Mouse (Mus musculus): ENCODE measurements around the gene Ncam1. TPM values are rescaled to one million over a fixed set of nuclear protein-coding genes. Genes with fewer than 3 reads are reported as not detected.

Ncam1 gene
- total RNA-seq (2021), result 10 to 100 TPM; 36.8 to 51.7 TPM
- long read RNA-seq, experiment 1, partial matches to known transcripts, result 2 of 5 reads
- long read RNA-seq, experiment 1, other reads (novel, unspliced or antisense), result 3 of 5 reads
- long read RNA-seq, experiment 2, partial matches to known transcripts, result 1 of 9 reads
- long read RNA-seq, experiment 2, other reads (novel, unspliced or antisense), result 8 of 9 reads

GRCm38 (mm10) chr9:49798806-49799205 is at the start of gene Ncam1:
Gene Ncam1 (minus strand): TSS chr9:49798925.
- peak; percentile 85 for DNase-seq
- intact Hi-C loops (cut with DNase I; ENCODE audit: low total_unique reads), result no loop called here

GRCm38 (mm10) chr9:49834013-49834412 is 35.3 kb upstream of the Ncam1 start:
- DNase-seq, result no peak
- intact Hi-C loops (cut with DNase I; ENCODE audit: low total_unique reads), result no loop called here

GRCm38 (mm10) chr9:49827671-49828070 is 28.9 kb upstream of the Ncam1 start:
- intact Hi-C loops (cut with DNase I; ENCODE audit: low total_unique reads), result no loop called here

GRCm38 (mm10) chr9:49816115-49816650 is 17.5 kb upstream of the Ncam1 start:
- intact Hi-C loops (cut with DNase I; ENCODE audit: low total_unique reads), result no loop called here
- DNase-seq, result no peak

More at GRCm38 (mm10) chr9:49827671-49828070, 28.9 kb upstream of the Ncam1 start:
- no peak for DNase-seq

GRCm38 (mm10) chr9:49814442-49814841 is 15.7 kb upstream of the Ncam1 start:
- intact Hi-C loops (cut with DNase I; ENCODE audit: low total_unique reads), result no loop called here

GRCm38 (mm10) chr9:49803222-49803621 is 4.5 kb upstream of the Ncam1 start:
- intact Hi-C loops (cut with DNase I; ENCODE audit: low total_unique reads), result no loop called here
- DNase-seq, result no peak

More at GRCm38 (mm10) chr9:49814442-49814841, 15.7 kb upstream of the Ncam1 start:
- DNase-seq, result no peak

- intact Hi-C loops (cut with DNase I; ENCODE audit: low total_unique reads), result no loop called here
- peak; percentile 62 for DNase-seq
These were observed 729 bp downstream of the Ncam1 start for GRCm38 (mm10) chr9:49797821-49798571.

GRCm38 (mm10) chr9:49797508-49797820 is 1.3 kb downstream of the Ncam1 start:
- DNase-seq, result no peak
- intact Hi-C loops (cut with DNase I; ENCODE audit: low total_unique reads), result no loop called here

GRCm38 (mm10) chr9:49796618-49797507 is 1.9 kb downstream of the Ncam1 start:
- intact Hi-C loops (cut with DNase I; ENCODE audit: low total_unique reads), result no loop called here
- peak; percentile 82 for DNase-seq

- intact Hi-C loops (cut with DNase I; ENCODE audit: low total_unique reads), result no loop called here
- DNase-seq, result no peak
These were observed 2.8 kb downstream of the Ncam1 start for GRCm38 (mm10) chr9:49795881-49796280.

- intact Hi-C loops (cut with DNase I; ENCODE audit: low total_unique reads), result no loop called here
- no peak for DNase-seq
These were observed 4.7 kb downstream of the Ncam1 start for GRCm38 (mm10) chr9:49793987-49794550.

- DNase-seq, result no peak
- intact Hi-C loops (cut with DNase I; ENCODE audit: low total_unique reads), result no loop called here
These were observed 5.5 kb downstream of the Ncam1 start for GRCm38 (mm10) chr9:49793241-49793640.

GRCm38 (mm10) chr9:49792646-49793045 is 6.1 kb downstream of the Ncam1 start:
- intact Hi-C loops (cut with DNase I; ENCODE audit: low total_unique reads), result no loop called here
- DNase-seq, result no peak

GRCm38 (mm10) chr9:49781016-49781772 is 17.5 kb downstream of the Ncam1 start:
- DNase-seq, result no peak

GRCm38 (mm10) chr9:49777015-49777637 is 21.6 kb downstream of the Ncam1 start:
- intact Hi-C loops (cut with DNase I; ENCODE audit: low total_unique reads), result no loop called here
- DNase-seq, result no peak

More at GRCm38 (mm10) chr9:49781016-49781772, 17.5 kb downstream of the Ncam1 start:
- intact Hi-C loops (cut with DNase I; ENCODE audit: low total_unique reads), result no loop called here

- intact Hi-C loops (cut with DNase I; ENCODE audit: low total_unique reads), result no loop called here
- no peak for DNase-seq
These were observed 32.1 kb downstream of the Ncam1 start for GRCm38 (mm10) chr9:49766634-49767033.

- no peak for DNase-seq
- intact Hi-C loops (cut with DNase I; ENCODE audit: low total_unique reads), result no loop called here
These were observed 38.2 kb downstream of the Ncam1 start for GRCm38 (mm10) chr9:49760571-49760970.

- DNase-seq, result no peak
- intact Hi-C loops (cut with DNase I; ENCODE audit: low total_unique reads), result no loop called here
These were observed 40.3 kb downstream of the Ncam1 start for GRCm38 (mm10) chr9:49758436-49758835.

GRCm38 (mm10) chr9:49757986-49758385 is 40.7 kb downstream of the Ncam1 start:
- intact Hi-C loops (cut with DNase I; ENCODE audit: low total_unique reads), result no loop called here
- DNase-seq, result no peak

Data from gastrocnemius, postnatal 14 days (tissue).